Mouse (Mus musculus): Measurements from ENCODE around the gene Ank3.

- no peak for TF ChIP-seq CTCF (IDR thresholded peaks at IDR 0.05; ENCODE audit: low read depth)
- TF ChIP-seq EP300 (IDR thresholded peaks at IDR 0.05; ENCODE audit: low read depth), result no peak
Observed at GRCm38 (mm10) chr10:69926158-69926882, 527.7 kb downstream of the Ank3 start.
